Mouse (Mus musculus): Measurements from ENCODE around the gene Msantd3. TPM values are rescaled to one million over a fixed set of nuclear protein-coding genes. Genes with fewer than 3 reads are reported as not detected.

Gene Msantd3
- polyA plus RNA-seq, 1 experiment from 2014 or later, result 21.7 TPM

GRCm38 (mm10) chr4:48586099-48586821 lies 46.5 kb downstream of the Msantd3 start:
- Histone ChIP-seq H3K4me1 (peaks cover 22% of the 10 kb centered on the region), H3K9ac (peak overlapping the region; percentile 98), H3K27ac (replicated peaks) (peak overlapping the region; percentile 90), H3K36me3 (peaks cover 3% of the 10 kb centered on the region; the same call in 1 of the 2 replicates), H3K4me2 (peak overlapping the region; percentile 80), H3K27me3 (replicated peaks) (no peaks in the 10 kb centered on the region), H3K4me3 (peak overlapping the region; percentile 77), H3K9me3 (0 out of 2 replicates have a peak, but pooled peaks cover 6% of the 10 kb centered on the region)
- 0 out of 2 replicates have a peak, but pooled peaks have one; percentile 42 for ATAC-seq (ENCODE audit: extremely low read depth, insufficient number of reproducible peaks, low FRiP score, low TSS enrichment)
- WGBS, result 2% methylated on average over 12 of the region's 12 CpGs

GRCm38 (mm10) chr4:48587526-48587925 lies 47.8 kb downstream of the Msantd3 start:
- Histone ChIP-seq H3K9ac (no peak overlapping the region), H3K4me1 (peaks cover 22% of the 10 kb centered on the region), H3K27ac (replicated peaks) (no peak overlapping the region), H3K36me3 (peaks cover 3% of the 10 kb centered on the region; the same call in 1 of the 2 replicates), H3K4me3 (no peak overlapping the region), H3K27me3 (replicated peaks) (no peaks in the 10 kb centered on the region), H3K4me2 (no peak overlapping the region), H3K9me3 (0 out of 2 replicates have a peak, but pooled peaks cover 6% of the 10 kb centered on the region)
- WGBS, result 92% methylated on average over 2 of the region's 2 CpGs
- ATAC-seq (ENCODE audit: extremely low read depth, insufficient number of reproducible peaks, low FRiP score, low TSS enrichment), result no peak

GRCm38 (mm10) chr4:48588576-48588975 lies 48.8 kb downstream of the Msantd3 start:
- Histone ChIP-seq H3K36me3 (peaks cover 3% of the 10 kb centered on the region; the same call in 1 of the 2 replicates), H3K9me3 (0 out of 2 replicates have a peak, but pooled peaks cover 6% of the 10 kb centered on the region), H3K4me1 (peaks cover 22% of the 10 kb centered on the region), H3K27me3 (replicated peaks) (no peaks in the 10 kb centered on the region), H3K9ac (no peak overlapping the region), H3K4me3 (no peak overlapping the region), H3K27ac (replicated peaks) (no peak overlapping the region), H3K4me2 (no peak overlapping the region)
- no peak for ATAC-seq (ENCODE audit: extremely low read depth, insufficient number of reproducible peaks, low FRiP score, low TSS enrichment)
- 79% methylated on average over 9 of the region's 9 CpGs for WGBS

GRCm38 (mm10) chr4:48590862-48591261 lies 51.1 kb downstream of the Msantd3 start:
- no peak overlapping the region for H3K9ac ChIP-seq
- ATAC-seq (ENCODE audit: extremely low read depth, insufficient number of reproducible peaks, low FRiP score, low TSS enrichment), result no peak
- 59% methylated on average over 7 of the region's 7 CpGs for WGBS
- no peaks in the 10 kb centered on the region for H3K27me3 ChIP-seq (replicated peaks)
- 0 out of 2 replicates have a peak, but pooled peaks cover 6% of the 10 kb centered on the region for H3K9me3 ChIP-seq
- peaks cover 18% of the 10 kb centered on the region for H3K4me1 ChIP-seq
- peaks cover 3% of the 10 kb centered on the region; the same call in 1 of the 2 replicates for H3K36me3 ChIP-seq
- no peak overlapping the region for H3K4me2 ChIP-seq
- H3K27ac ChIP-seq (replicated peaks), result no peak overlapping the region
- H3K4me3 ChIP-seq, result no peak overlapping the region

GRCm38 (mm10) chr4:48591390-48591789 lies 51.7 kb downstream of the Msantd3 start:
- 86% methylated on average over 3 of the region's 3 CpGs for WGBS
- Histone ChIP-seq H3K27ac (replicated peaks) (no peak overlapping the region), H3K9me3 (0 out of 2 replicates have a peak, but pooled peaks cover 6% of the 10 kb centered on the region), H3K9ac (no peak overlapping the region), H3K36me3 (peaks cover 3% of the 10 kb centered on the region; the same call in 1 of the 2 replicates), H3K4me2 (no peak overlapping the region), H3K27me3 (replicated peaks) (no peaks in the 10 kb centered on the region), H3K4me1 (peaks cover 17% of the 10 kb centered on the region), H3K4me3 (no peak overlapping the region)
- ATAC-seq (ENCODE audit: extremely low read depth, insufficient number of reproducible peaks, low FRiP score, low TSS enrichment), result no peak

- Histone ChIP-seq H3K9me3 (0 out of 2 replicates have a peak, but pooled peaks cover 6% of the 10 kb centered on the region), H3K36me3 (peaks cover 3% of the 10 kb centered on the region; the same call in 1 of the 2 replicates), H3K27me3 (replicated peaks) (no peaks in the 10 kb centered on the region), H3K4me3 (no peak overlapping the region), H3K4me2 (no peak overlapping the region), H3K27ac (replicated peaks) (no peak overlapping the region), H3K9ac (no peak overlapping the region), H3K4me1 (peaks cover 17% of the 10 kb centered on the region)
- no peak for ATAC-seq (ENCODE audit: extremely low read depth, insufficient number of reproducible peaks, low FRiP score, low TSS enrichment)
- WGBS, result 34% methylated on average over 5 of the region's 5 CpGs
Measured at GRCm38 (mm10) chr4:48592328-48592727, 52.6 kb downstream of the Msantd3 start.

DNA sequence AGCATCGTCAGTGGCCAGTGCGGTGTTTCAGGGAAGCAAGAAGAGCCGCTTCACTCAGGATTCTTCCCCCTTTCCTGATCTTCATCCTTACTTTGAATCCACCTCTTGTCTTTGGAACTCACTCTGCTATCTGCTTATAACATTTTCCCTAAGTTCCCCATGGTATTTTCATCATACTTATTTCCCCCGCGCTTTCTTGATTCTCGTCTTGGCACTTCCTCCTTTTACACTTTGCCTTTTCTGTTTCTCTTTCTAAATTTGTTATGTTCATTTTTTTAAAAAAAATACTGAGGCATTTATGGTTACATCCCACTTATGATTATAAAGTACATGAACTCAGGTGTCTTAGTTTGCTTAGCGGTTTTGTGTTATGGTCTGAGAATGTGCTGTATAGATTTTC lies 53.1 kb downstream of the Msantd3 start:
- no peaks in the 10 kb centered on the region for H3K27me3 ChIP-seq (replicated peaks)
- H3K4me3 ChIP-seq, result no peak overlapping the region
- H3K9ac ChIP-seq, result no peak overlapping the region
- ATAC-seq (ENCODE audit: extremely low read depth, insufficient number of reproducible peaks, low FRiP score, low TSS enrichment), result no peak
- H3K36me3 ChIP-seq, result no peaks in the 10 kb centered on the region
- H3K4me1 ChIP-seq, result peaks cover 20% of the 10 kb centered on the region
- 0 out of 2 replicates have a peak, but pooled peaks cover under 1% of the 10 kb centered on the region for H3K9me3 ChIP-seq
- H3K27ac ChIP-seq (replicated peaks), result no peak overlapping the region
- H3K4me2 ChIP-seq, result no peak overlapping the region
- 90% methylated on average over 7 of the region's 7 CpGs for WGBS

GRCm38 (mm10) chr4:48596111-48596510 lies 56.4 kb downstream of the Msantd3 start:
- Histone ChIP-seq H3K9me3 (no peaks in the 10 kb centered on the region), H3K4me2 (no peak overlapping the region), H3K27ac (replicated peaks) (no peak overlapping the region), H3K27me3 (replicated peaks) (no peaks in the 10 kb centered on the region), H3K9ac (no peak overlapping the region), H3K36me3 (no peaks in the 10 kb centered on the region), H3K4me1 (peaks cover 18% of the 10 kb centered on the region), H3K4me3 (no peak overlapping the region)
- no peak for ATAC-seq (ENCODE audit: extremely low read depth, insufficient number of reproducible peaks, low FRiP score, low TSS enrichment)
- WGBS, result 89% methylated on average over 7 of the region's 7 CpGs

- H3K4me1 ChIP-seq, result 0 out of 2 replicates have a peak, but pooled peaks cover 3% of the 10 kb centered on the region
- no peaks in the 10 kb centered on the region for H3K27me3 ChIP-seq (replicated peaks)
- H3K9ac ChIP-seq, result no peak overlapping the region
- H3K36me3 ChIP-seq, result peaks cover 41% of the 10 kb centered on the region
- no peaks in the 10 kb centered on the region for H3K9me3 ChIP-seq
- no peak overlapping the region for H3K4me3 ChIP-seq
- WGBS, result 78% methylated on average over 3 of the region's 3 CpGs
- H3K27ac ChIP-seq (replicated peaks), result no peak overlapping the region
- no peak for ATAC-seq (ENCODE audit: extremely low read depth, insufficient number of reproducible peaks, low FRiP score, low TSS enrichment)
- no peak overlapping the region for H3K4me2 ChIP-seq
Measured at GRCm38 (mm10) chr4:48605650-48606049, 65.9 kb downstream of the Msantd3 start.

- Histone ChIP-seq H3K4me2 (no peak overlapping the region), H3K27me3 (replicated peaks) (no peaks in the 10 kb centered on the region), H3K9me3 (no peaks in the 10 kb centered on the region), H3K9ac (no peak overlapping the region), H3K4me1 (0 out of 2 replicates have a peak, but pooled peaks cover 7% of the 10 kb centered on the region), H3K27ac (replicated peaks) (no peak overlapping the region), H3K4me3 (no peak overlapping the region), H3K36me3 (peaks cover 59% of the 10 kb centered on the region)
- WGBS, result 75% methylated on average over 9 of the region's 9 CpGs
- no peak for ATAC-seq (ENCODE audit: extremely low read depth, insufficient number of reproducible peaks, low FRiP score, low TSS enrichment)
Measured at GRCm38 (mm10) chr4:48609485-48609884, 69.8 kb downstream of the Msantd3 start.

DNA sequence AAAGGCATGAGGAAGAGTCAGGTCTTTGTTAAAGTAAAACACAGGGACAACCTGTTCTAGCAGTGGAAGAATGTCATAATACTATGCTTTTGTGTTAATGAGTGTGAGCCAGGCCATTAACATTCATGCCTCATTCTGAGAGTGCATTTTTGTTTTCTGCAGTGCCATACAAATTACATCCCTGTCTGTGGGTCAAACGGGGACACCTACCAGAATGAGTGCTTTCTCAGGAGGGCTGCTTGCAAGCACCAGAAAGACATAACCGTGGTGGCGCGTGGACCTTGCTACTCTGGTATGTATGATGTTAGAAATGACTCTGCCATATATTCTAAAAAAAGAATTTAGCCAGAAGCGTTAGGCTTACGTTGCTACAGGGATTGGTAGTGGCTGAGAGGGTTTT lies 70.5 kb downstream of the Msantd3 start:
- H3K36me3 ChIP-seq, result peaks cover 56% of the 10 kb centered on the region
- H3K27ac ChIP-seq (replicated peaks), result no peak overlapping the region
- 62% methylated on average over 6 of the region's 6 CpGs for WGBS
- no peak overlapping the region for H3K4me2 ChIP-seq
- H3K9ac ChIP-seq, result no peak overlapping the region
- H3K4me3 ChIP-seq, result no peak overlapping the region
- no peak for ATAC-seq (ENCODE audit: extremely low read depth, insufficient number of reproducible peaks, low FRiP score, low TSS enrichment)
- no peaks in the 10 kb centered on the region for H3K27me3 ChIP-seq (replicated peaks)
- 0 out of 2 replicates have a peak, but pooled peaks cover 7% of the 10 kb centered on the region for H3K4me1 ChIP-seq
- H3K9me3 ChIP-seq, result no peaks in the 10 kb centered on the region
